Mouse (Mus musculus): ENCODE data around the gene Cend1. TPM values are rescaled to one million over a fixed set of nuclear protein-coding genes. Genes with fewer than 3 reads are reported as not detected.

The Cend1 gene
- total RNA-seq, 2 experiments from 2014 or later, result 279 to 288 TPM

DNA sequence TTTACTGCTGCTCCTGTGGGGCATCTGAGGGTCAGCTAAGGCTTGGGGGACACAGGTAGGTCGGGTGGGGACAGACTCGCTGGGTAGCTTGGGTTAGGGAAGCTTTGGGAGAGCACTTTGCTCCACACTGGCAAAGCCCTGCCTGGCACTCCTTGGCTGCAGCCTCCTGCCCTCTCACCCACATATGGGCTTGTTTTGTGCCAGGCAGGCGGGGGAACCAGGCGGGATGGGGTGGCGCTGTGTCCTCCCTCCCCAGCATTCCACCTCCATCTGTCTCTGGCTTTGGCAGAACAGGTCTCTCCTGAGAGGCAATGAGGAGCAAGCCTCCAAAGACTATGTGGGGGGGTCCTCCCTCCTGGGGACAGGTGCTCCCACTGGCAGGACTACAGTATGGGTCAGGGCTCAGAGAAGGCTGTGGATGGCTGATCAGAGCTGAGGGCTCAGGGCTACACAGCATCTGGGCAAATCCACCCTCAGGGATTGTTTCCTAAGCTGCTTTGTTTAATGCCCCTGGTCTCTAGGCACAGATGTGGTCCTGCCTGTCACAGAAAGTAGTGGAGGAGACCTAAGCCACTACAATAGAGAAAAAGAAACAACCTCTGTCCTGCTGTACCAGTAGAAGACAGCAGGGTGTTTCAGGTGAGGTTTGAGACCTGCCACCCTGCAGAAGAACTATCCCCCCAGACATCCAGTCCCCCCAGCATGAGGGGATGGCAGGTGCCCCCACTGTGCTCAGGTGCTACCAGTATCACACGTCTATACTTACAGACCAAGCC is 3.6 kb upstream of the Cend1 start:
- no peak; the same call in 1 of the 2 replicates for TF ChIP-seq CTCF (IDR thresholded peaks at IDR 0.05)
- H3K4me3 ChIP-seq, result peak overlapping the region; percentile 62
- peak overlapping the region; percentile 87 for H3K27ac ChIP-seq
- DNase-seq (ENCODE audit: extremely low spot score in 1 of 2, low spot score in 2 of 2), result no peak
- intact Hi-C loops (cut with DNase I), result no loop called here

- H3K27ac ChIP-seq, result peak overlapping the region; percentile 59; the same call in 1 of the 2 replicates
- TF ChIP-seq CTCF (IDR thresholded peaks at IDR 0.05), result no peak
- no peak overlapping the region; the same call in 1 of the 2 replicates for H3K4me3 ChIP-seq
- DNase-seq (ENCODE audit: extremely low spot score in 1 of 2, low spot score in 2 of 2), result no peak
- intact Hi-C loops (cut with DNase I), result no loop called here
These were observed 2.9 kb upstream of the Cend1 start for GRCm38 (mm10) chr7:141432186-141432611.

- intact Hi-C loops (cut with DNase I), result no loop called here
- Histone ChIP-seq H3K4me3 (no peak overlapping the region), H3K27ac (no peak overlapping the region)
- no peak for DNase-seq (ENCODE audit: extremely low spot score in 1 of 2, low spot score in 2 of 2)
- no peak for TF ChIP-seq CTCF (IDR thresholded peaks at IDR 0.05)
These were observed 2.3 kb upstream of the Cend1 start for GRCm38 (mm10) chr7:141431434-141432185.

- intact Hi-C loops (cut with DNase I), result no loop called here
- no peak overlapping the region for H3K4me3 ChIP-seq
These were observed 1.4 kb upstream of the Cend1 start for GRCm38 (mm10) chr7:141430585-141431240.

GRCm38 (mm10) chr7:141429840-141430584 is 721 bp upstream of the Cend1 start:
- Histone ChIP-seq H3K27ac (peak overlapping the region; percentile 12; the same call in 1 of the 2 replicates), H3K4me3 (peak overlapping the region; percentile 94)
- intact Hi-C loops (cut with DNase I), result loop anchor here (2.0 kb wide), 1 partner anchor 15 kb away; the partner anchor contains the start of gene Gatd1
- TF ChIP-seq CTCF (IDR thresholded peaks at IDR 0.05), result no peak
- no peak for DNase-seq (ENCODE audit: extremely low spot score in 1 of 2, low spot score in 2 of 2)

More at GRCm38 (mm10) chr7:141430585-141431240, 1.4 kb upstream of the Cend1 start:
- no peak for DNase-seq (ENCODE audit: extremely low spot score in 1 of 2, low spot score in 2 of 2)
- no peak for TF ChIP-seq CTCF (IDR thresholded peaks at IDR 0.05)
- H3K27ac ChIP-seq, result no peak overlapping the region

DNA sequence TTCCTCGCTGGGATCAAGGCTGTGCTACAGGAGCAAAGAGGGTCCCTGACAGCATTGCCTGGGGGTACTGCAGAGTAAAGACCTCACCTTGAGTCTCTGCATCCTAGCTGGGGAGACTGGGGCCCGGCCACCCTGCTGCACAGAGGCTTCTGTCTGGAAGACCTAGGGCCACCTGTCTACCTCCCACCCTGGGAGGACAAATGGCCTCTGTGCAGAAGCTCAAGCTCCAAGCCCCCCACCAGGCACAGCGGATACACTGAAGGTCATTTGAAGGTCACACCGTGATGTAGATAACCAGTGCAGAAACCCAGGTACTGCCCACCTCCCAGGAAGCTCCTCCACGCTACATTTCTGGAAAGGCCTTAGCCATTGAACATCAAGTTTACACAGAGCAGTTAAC is 590 bp downstream of the Cend1 start:
- peak overlapping the region; percentile 94 for H3K4me3 ChIP-seq
- TF ChIP-seq CTCF (IDR thresholded peaks at IDR 0.05), result no peak
- no peak for DNase-seq (ENCODE audit: extremely low spot score in 1 of 2, low spot score in 2 of 2)
- H3K27ac ChIP-seq, result peak overlapping the region; percentile 97
- intact Hi-C loops (cut with DNase I), result loop anchor here (2.0 kb wide), 1 partner anchor 14 kb away; the partner anchor contains the start of gene Gatd1

DNA sequence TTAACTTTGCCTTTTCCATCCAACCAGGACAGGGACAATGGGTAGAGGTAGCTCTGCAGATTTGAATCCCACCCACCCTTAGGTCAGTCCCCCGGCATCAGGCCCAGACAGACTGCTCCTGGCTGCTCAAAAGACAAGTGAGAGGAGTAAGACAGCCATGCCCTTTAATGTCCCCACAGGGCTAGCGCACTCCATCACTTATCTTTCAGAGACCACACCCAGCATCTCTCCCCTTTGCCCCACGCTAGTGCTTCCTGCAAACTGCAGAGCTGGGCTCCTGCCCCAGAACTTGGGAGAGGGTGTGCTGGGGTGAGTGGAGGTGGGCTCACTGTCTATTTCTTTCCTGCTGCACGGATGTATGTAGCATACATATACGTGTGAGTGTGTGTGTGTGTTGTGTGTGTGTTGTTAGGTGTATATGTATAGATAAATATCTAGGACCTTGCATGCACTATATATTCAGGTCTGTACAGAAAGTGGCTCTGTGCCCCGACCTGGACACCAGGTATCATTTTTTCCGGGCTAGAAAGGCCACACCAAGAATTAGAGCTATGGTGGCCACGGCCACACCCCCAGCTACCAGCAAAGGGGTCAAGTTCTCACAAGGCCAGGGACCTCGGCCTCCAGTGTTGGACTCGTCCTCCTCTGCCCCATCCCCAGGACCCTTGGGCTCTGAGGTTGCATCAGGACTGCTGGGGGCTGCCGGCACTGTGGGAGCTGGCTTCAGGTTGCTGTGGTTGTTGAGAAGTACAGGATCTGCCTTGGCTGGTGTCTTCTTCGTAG is 2.2 kb downstream of the Cend1 start:
- H3K27ac ChIP-seq, result no peak overlapping the region
- no peak overlapping the region for H3K4me3 ChIP-seq
- TF ChIP-seq CTCF (IDR thresholded peaks at IDR 0.05), result no peak
- no peak for DNase-seq (ENCODE audit: extremely low spot score in 1 of 2, low spot score in 2 of 2)
- intact Hi-C loops (cut with DNase I), result no loop called here

DNA sequence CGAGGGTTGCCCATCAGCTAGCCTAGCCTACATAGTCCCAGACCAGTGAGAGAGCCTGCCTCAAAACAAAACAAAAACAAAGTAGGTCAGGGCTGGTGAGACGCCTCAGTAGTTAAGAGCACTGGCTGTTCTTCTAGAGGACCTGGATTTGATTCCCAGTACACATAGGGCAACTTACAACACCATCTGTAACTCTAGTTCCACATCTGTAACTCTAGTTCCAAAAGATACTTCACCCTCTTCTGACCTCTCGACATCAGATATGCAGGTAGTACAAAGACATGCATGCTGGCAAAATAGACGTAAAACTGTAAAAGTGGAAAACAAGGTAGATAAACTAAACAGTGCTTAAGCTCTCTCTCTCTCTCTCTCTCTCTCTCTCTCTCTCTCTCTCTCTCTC is 5.5 kb downstream of the Cend1 start:
- no peak for DNase-seq (ENCODE audit: extremely low spot score in 1 of 2, low spot score in 2 of 2)
- intact Hi-C loops (cut with DNase I), result no loop called here

GRCm38 (mm10) chr7:141420030-141420702 is 9.1 kb downstream of the Cend1 start:
- no peak for DNase-seq (ENCODE audit: extremely low spot score in 1 of 2, low spot score in 2 of 2)
- intact Hi-C loops (cut with DNase I), result no loop called here
- Histone ChIP-seq H3K4me3 (no peak overlapping the region), H3K27ac (no peak overlapping the region)
- no peak for TF ChIP-seq CTCF (IDR thresholded peaks at IDR 0.05)

More for the DNA sequence above, 5.5 kb downstream of the Cend1 start:
- Histone ChIP-seq H3K27ac (no peak overlapping the region), H3K4me3 (no peak overlapping the region)
- TF ChIP-seq CTCF (IDR thresholded peaks at IDR 0.05), result no peak

GRCm38 (mm10) chr7:141418970-141419369 is 10.3 kb downstream of the Cend1 start:
- DNase-seq (ENCODE audit: extremely low spot score in 1 of 2, low spot score in 2 of 2), result peak in 1 of 2 experiments; percentile 33
- Histone ChIP-seq H3K27ac (no peak overlapping the region), H3K4me3 (no peak overlapping the region)
- intact Hi-C loops (cut with DNase I), result no loop called here
- TF ChIP-seq CTCF (IDR thresholded peaks at IDR 0.05), result no peak

Measured in left cerebral cortex, adult 2 months (tissue).